Mouse (Mus musculus): ENCODE data around the gene Ptprm. TPM values are rescaled to one million over a fixed set of nuclear protein-coding genes. Genes with fewer than 3 reads are reported as not detected.

The Ptprm gene
- polyA plus RNA-seq, 1 experiment from 2014 or later = 19.5 TPM

GRCm38 (mm10) chr17:67301367-67301766 lies 52.9 kb downstream of the Ptprm start:
- Histone ChIP-seq H3K9ac (ENCODE audit: low read length) (no peak overlapping the region), H3K4me2 (ENCODE audit: low read length) (no peak overlapping the region), H3K27ac (replicated peaks in 1 of 2; ENCODE audit: control insufficient read depth in 1 of 2, insufficient read depth in 1 of 2, low read depth in 2 of 2, low read length in 2 of 2) (no peak overlapping the region), H3K4me1 (ENCODE audit: control insufficient read depth in 2 of 2, insufficient read depth in 2 of 2, low read length in 2 of 2) (peaks cover 4 to 33% of the 10 kb centered on the region in 2 experiments; a peak in 3 of 4 replicates), H3K4me3 (ENCODE audit: control insufficient read depth in 1 of 2, insufficient read depth in 1 of 2, low read depth in 1 of 2, low read length in 2 of 2) (no peak overlapping the region), H3K36me3 (ENCODE audit: control insufficient read depth, insufficient read depth, low read length) (no peaks in the 10 kb centered on the region), H3K9me3 (ENCODE audit: control insufficient read depth, low read length) (no peaks in the 10 kb centered on the region), H3K27me3 (ENCODE audit: control insufficient read depth, insufficient read depth, low read length) (no peaks in the 10 kb centered on the region)
- no peak for ATAC-seq (ENCODE audit: insufficient number of reproducible peaks, insufficient read depth, low FRiP score, low read depth)
- WGBS = 91% methylated on average over 4 of the region's 4 CpGs

- no peak for ATAC-seq (ENCODE audit: insufficient number of reproducible peaks, insufficient read depth, low FRiP score, low read depth)
- Histone ChIP-seq H3K36me3 (ENCODE audit: control insufficient read depth, insufficient read depth, low read length) (no peaks in the 10 kb centered on the region), H3K27ac (replicated peaks in 1 of 2; ENCODE audit: control insufficient read depth in 1 of 2, insufficient read depth in 1 of 2, low read depth in 2 of 2, low read length in 2 of 2) (no peak overlapping the region), H3K27me3 (ENCODE audit: control insufficient read depth, insufficient read depth, low read length) (no peaks in the 10 kb centered on the region), H3K4me3 (ENCODE audit: control insufficient read depth in 1 of 2, insufficient read depth in 1 of 2, low read depth in 1 of 2, low read length in 2 of 2) (no peak overlapping the region), H3K4me2 (ENCODE audit: low read length) (no peak overlapping the region), H3K4me1 (ENCODE audit: control insufficient read depth in 2 of 2, insufficient read depth in 2 of 2, low read length in 2 of 2) (peaks cover 0 to 16% of the 10 kb centered on the region in 2 experiments; a peak in 2 of 4 replicates), H3K9ac (ENCODE audit: low read length) (no peak overlapping the region), H3K9me3 (ENCODE audit: control insufficient read depth, low read length) (no peaks in the 10 kb centered on the region)
- 68% methylated on average over 9 of the region's 9 CpGs for WGBS
Observed at GRCm38 (mm10) chr17:67298269-67298798, 55.9 kb downstream of the Ptprm start.

- WGBS = 77% methylated on average over 13 of the region's 13 CpGs
- Histone ChIP-seq H3K9me3 (ENCODE audit: control insufficient read depth, low read length) (no peaks in the 10 kb centered on the region), H3K27me3 (ENCODE audit: control insufficient read depth, insufficient read depth, low read length) (peaks cover 3% of the 10 kb centered on the region; the same call in 1 of the 2 replicates), H3K9ac (ENCODE audit: low read length) (no peak overlapping the region), H3K4me3 (ENCODE audit: control insufficient read depth in 1 of 2, insufficient read depth in 1 of 2, low read depth in 1 of 2, low read length in 2 of 2) (no peak overlapping the region), H3K36me3 (ENCODE audit: control insufficient read depth, insufficient read depth, low read length) (no peaks in the 10 kb centered on the region), H3K27ac (replicated peaks in 1 of 2; ENCODE audit: control insufficient read depth in 1 of 2, insufficient read depth in 1 of 2, low read depth in 2 of 2, low read length in 2 of 2) (no peak overlapping the region), H3K4me1 (ENCODE audit: control insufficient read depth in 2 of 2, insufficient read depth in 2 of 2, low read length in 2 of 2) (peaks cover 2 to 12% of the 10 kb centered on the region in 2 experiments; a peak in 3 of 4 replicates), H3K4me2 (ENCODE audit: low read length) (no peak overlapping the region)
- ATAC-seq (ENCODE audit: insufficient number of reproducible peaks, insufficient read depth, low FRiP score, low read depth) = no peak
Observed at GRCm38 (mm10) chr17:67296604-67297595, 57.4 kb downstream of the Ptprm start.

- Histone ChIP-seq H3K27ac (replicated peaks in 1 of 2; ENCODE audit: control insufficient read depth in 1 of 2, insufficient read depth in 1 of 2, low read depth in 2 of 2, low read length in 2 of 2) (no peak overlapping the region), H3K4me2 (ENCODE audit: low read length) (peak overlapping the region; percentile 51), H3K9ac (ENCODE audit: low read length) (no peak overlapping the region), H3K9me3 (ENCODE audit: control insufficient read depth, low read length) (no peaks in the 10 kb centered on the region), H3K27me3 (ENCODE audit: control insufficient read depth, insufficient read depth, low read length) (peaks cover 3% of the 10 kb centered on the region; the same call in 1 of the 2 replicates), H3K36me3 (ENCODE audit: control insufficient read depth, insufficient read depth, low read length) (no peaks in the 10 kb centered on the region), H3K4me3 (ENCODE audit: control insufficient read depth in 1 of 2, insufficient read depth in 1 of 2, low read depth in 1 of 2, low read length in 2 of 2) (no peak overlapping the region), H3K4me1 (ENCODE audit: control insufficient read depth in 2 of 2, insufficient read depth in 2 of 2, low read length in 2 of 2) (peaks cover 4 to 5% of the 10 kb centered on the region in 2 experiments; a peak in 2 of 4 replicates)
- WGBS = 46% methylated on average over 16 of the region's 16 CpGs
- no peak for ATAC-seq (ENCODE audit: insufficient number of reproducible peaks, insufficient read depth, low FRiP score, low read depth)
Observed at GRCm38 (mm10) chr17:67290662-67291240, 63.5 kb downstream of the Ptprm start.

GRCm38 (mm10) chr17:67287501-67287900 lies 66.8 kb downstream of the Ptprm start:
- no peak for ATAC-seq (ENCODE audit: insufficient number of reproducible peaks, insufficient read depth, low FRiP score, low read depth)
- Histone ChIP-seq H3K4me1 (ENCODE audit: control insufficient read depth in 2 of 2, insufficient read depth in 2 of 2, low read length in 2 of 2) (peaks cover 3 to 5% of the 10 kb centered on the region in 2 experiments; a peak in 2 of 4 replicates), H3K4me3 (ENCODE audit: control insufficient read depth in 1 of 2, insufficient read depth in 1 of 2, low read depth in 1 of 2, low read length in 2 of 2) (no peak overlapping the region), H3K27ac (replicated peaks in 1 of 2; ENCODE audit: control insufficient read depth in 1 of 2, insufficient read depth in 1 of 2, low read depth in 2 of 2, low read length in 2 of 2) (no peak overlapping the region), H3K4me2 (ENCODE audit: low read length) (no peak overlapping the region), H3K9me3 (ENCODE audit: control insufficient read depth, low read length) (no peaks in the 10 kb centered on the region), H3K9ac (ENCODE audit: low read length) (no peak overlapping the region), H3K27me3 (ENCODE audit: control insufficient read depth, insufficient read depth, low read length) (peaks cover 3% of the 10 kb centered on the region; the same call in 1 of the 2 replicates), H3K36me3 (ENCODE audit: control insufficient read depth, insufficient read depth, low read length) (no peaks in the 10 kb centered on the region)
- WGBS = 70% methylated on average over 3 of the region's 3 CpGs

GRCm38 (mm10) chr17:67281640-67282170 lies 72.6 kb downstream of the Ptprm start:
- ATAC-seq (ENCODE audit: insufficient number of reproducible peaks, insufficient read depth, low FRiP score, low read depth) = no peak
- Histone ChIP-seq H3K9me3 (ENCODE audit: control insufficient read depth, low read length) (no peaks in the 10 kb centered on the region), H3K27ac (replicated peaks in 1 of 2; ENCODE audit: control insufficient read depth in 1 of 2, insufficient read depth in 1 of 2, low read depth in 2 of 2, low read length in 2 of 2) (no peak overlapping the region), H3K36me3 (ENCODE audit: control insufficient read depth, insufficient read depth, low read length) (no peaks in the 10 kb centered on the region), H3K4me2 (ENCODE audit: low read length) (no peak overlapping the region), H3K4me1 (ENCODE audit: control insufficient read depth in 2 of 2, insufficient read depth in 2 of 2, low read length in 2 of 2) (peaks cover 6 to 7% of the 10 kb centered on the region in 2 experiments; a peak in 3 of 4 replicates), H3K9ac (ENCODE audit: low read length) (no peak overlapping the region), H3K27me3 (ENCODE audit: control insufficient read depth, insufficient read depth, low read length) (no peaks in the 10 kb centered on the region), H3K4me3 (ENCODE audit: control insufficient read depth in 1 of 2, insufficient read depth in 1 of 2, low read depth in 1 of 2, low read length in 2 of 2) (no peak overlapping the region)
- 19% methylated on average over 13 of the region's 13 CpGs for WGBS

- no peak overlapping the region for H3K4me2 ChIP-seq (ENCODE audit: low read length)
- no peaks in the 10 kb centered on the region for H3K9me3 ChIP-seq (ENCODE audit: control insufficient read depth, low read length)
- peaks cover 7 to 8% of the 10 kb centered on the region in 2 experiments; a peak in 3 of 4 replicates for H3K4me1 ChIP-seq (ENCODE audit: control insufficient read depth in 2 of 2, insufficient read depth in 2 of 2, low read length in 2 of 2)
- no peak overlapping the region for H3K9ac ChIP-seq (ENCODE audit: low read length)
- no peak overlapping the region for H3K27ac ChIP-seq (replicated peaks in 1 of 2; ENCODE audit: control insufficient read depth in 1 of 2, insufficient read depth in 1 of 2, low read depth in 2 of 2, low read length in 2 of 2)
- no peak overlapping the region for H3K4me3 ChIP-seq (ENCODE audit: control insufficient read depth in 1 of 2, insufficient read depth in 1 of 2, low read depth in 1 of 2, low read length in 2 of 2)
- no peak for ATAC-seq (ENCODE audit: insufficient number of reproducible peaks, insufficient read depth, low FRiP score, low read depth)
- H3K36me3 ChIP-seq (ENCODE audit: control insufficient read depth, insufficient read depth, low read length) = no peaks in the 10 kb centered on the region
- H3K27me3 ChIP-seq (ENCODE audit: control insufficient read depth, insufficient read depth, low read length) = no peaks in the 10 kb centered on the region
- WGBS = 91% methylated on average over 13 of the region's 13 CpGs
Observed at GRCm38 (mm10) chr17:67277124-67277910, 76.9 kb downstream of the Ptprm start.
